Mouse (Mus musculus): ENCODE data around the gene Tada2a. TPM values are rescaled to one million over a fixed set of nuclear protein-coding genes. Genes with fewer than 3 reads are reported as not detected.

Tada2a gene
- total RNA-seq, 4 experiments from 2014 or later, result 9.7 to 14.3 (median 13.0) TPM

- DNase-seq (ENCODE audit: low spot score in 2 of 2), result no peak
Measured at GRCm38 (mm10) chr11:84066071-84066481, 63.3 kb downstream of the Tada2a start.

- DNase-seq (ENCODE audit: low spot score in 2 of 2), result no peak
Measured at GRCm38 (mm10) chr11:84063631-84064209, 65.7 kb downstream of the Tada2a start.

- DNase-seq (ENCODE audit: low spot score in 2 of 2), result no peak
Measured at GRCm38 (mm10) chr11:84062805-84063204, 66.6 kb downstream of the Tada2a start.

GRCm38 (mm10) chr11:84061881-84062280 is 67.5 kb downstream of the Tada2a start:
- no peak for DNase-seq (ENCODE audit: low spot score in 2 of 2)

- DNase-seq (ENCODE audit: low spot score in 2 of 2), result no peak
Measured at GRCm38 (mm10) chr11:84060635-84061034, 68.8 kb downstream of the Tada2a start.

GRCm38 (mm10) chr11:84059784-84060183 is 69.6 kb downstream of the Tada2a start:
- no peak for DNase-seq (ENCODE audit: low spot score in 2 of 2)

GRCm38 (mm10) chr11:84057418-84057817 is 72.0 kb downstream of the Tada2a start:
- no peak for DNase-seq (ENCODE audit: low spot score in 2 of 2)

GRCm38 (mm10) chr11:84053524-84054163 is 75.8 kb downstream of the Tada2a start:
- peak in 1 of 2 experiments; percentile 18 for DNase-seq (ENCODE audit: low spot score in 2 of 2)

GRCm38 (mm10) chr11:84053055-84053454 is 76.3 kb downstream of the Tada2a start:
- DNase-seq (ENCODE audit: low spot score in 2 of 2), result no peak

GRCm38 (mm10) chr11:84048411-84048810 is 81.0 kb downstream of the Tada2a start:
- no peak for DNase-seq (ENCODE audit: low spot score in 2 of 2)

GRCm38 (mm10) chr11:84047270-84047669 is 82.1 kb downstream of the Tada2a start:
- no peak for DNase-seq (ENCODE audit: low spot score in 2 of 2)

- no peak for DNase-seq (ENCODE audit: low spot score in 2 of 2)
Measured at GRCm38 (mm10) chr11:84044988-84045387, 84.4 kb downstream of the Tada2a start.

- no peak for DNase-seq (ENCODE audit: low spot score in 2 of 2)
Measured at GRCm38 (mm10) chr11:84042808-84043762, 86.3 kb downstream of the Tada2a start.

GRCm38 (mm10) chr11:84040621-84041020 is 88.8 kb downstream of the Tada2a start:
- DNase-seq (ENCODE audit: low spot score in 2 of 2), result no peak

GRCm38 (mm10) chr11:84033671-84034070 is 95.7 kb downstream of the Tada2a start:
- DNase-seq (ENCODE audit: low spot score in 2 of 2), result no peak

- DNase-seq (ENCODE audit: low spot score in 2 of 2), result no peak
Measured at GRCm38 (mm10) chr11:84032559-84032958, 96.8 kb downstream of the Tada2a start.

GRCm38 (mm10) chr11:84031971-84032370 is 97.4 kb downstream of the Tada2a start:
- DNase-seq (ENCODE audit: low spot score in 2 of 2), result peak; percentile 28 to 30

Other genes starting within 250 kb of the Tada2a start
- gene Ddx52, start 187.5 kb downstream of the Tada2a start, total RNA-seq (2022), result 10 to 100 TPM in 3 of 4 experiments, 1 to 10 TPM in 1; 9.8 to 12.4 (median 11.0) TPM
- 10 to 100 TPM; 41.1 to 51.1 (median 44.1) TPM for gene Synrg, start 165.2 kb downstream of the Tada2a start, total RNA-seq (2022)
- gene Dusp14, start 60.3 kb downstream of the Tada2a start, total RNA-seq (2022), result 1 to 10 TPM; 5.5 to 7.6 (median 6.5) TPM
- gene Acaca, start 72 bp upstream of the Tada2a start, total RNA-seq (2022), result 10 to 100 TPM; 12.2 to 16.7 (median 15.6) TPM
- not detected for gene Gm11437, start 37.9 kb upstream of the Tada2a start, total RNA-seq (2022)

Data from gastrocnemius, adult 8-10 months (tissue).